Mouse (Mus musculus) midbrain, embryonic 11.5 days (tissue): Measurements from ENCODE around the gene Cdk19. TPM values are rescaled to one million over a fixed set of nuclear protein-coding genes. Genes with fewer than 3 reads are reported as not detected.

Source experiments
- ATAC-seq: fragments of 200-750 bp; cut with Nextera tagmentation; 2 replicates; pipeline ENCODE4 v1.8.0; 2017; ENCODE audit warnings: moderate TSS enrichment, moderate library complexity; ENCODE audit not compliant: low FRiP score
- DNase-seq: peaks from one replicate; pipeline ENCODE4 v3.0.0; 2015; ENCODE audit warnings: low spot score; ENCODE audit errors: missing footprints
- H3K27ac ChIP-seq: fragments of 300-500 bp; sonication (generic); 2 replicates; pipeline ENCODE4 v1.5.1; 2014; ENCODE audit warnings: low read depth, low read length
- H3K27me3 ChIP-seq: fragments of 300-500 bp; sonication (generic); 2 replicates; pipeline ENCODE4 v1.6.1; 2014; ENCODE audit warnings: mild to moderate bottlenecking, low read length, moderate library complexity, mixed read lengths; ENCODE audit not compliant: control insufficient read depth, insufficient read depth
- H3K36me3 ChIP-seq: fragments of 300-500 bp; sonication (generic); 2 replicates; pipeline ENCODE4 v1.6.1; 2014; ENCODE audit warnings: mild to moderate bottlenecking, low read length, moderate library complexity, mixed read lengths; ENCODE audit not compliant: control insufficient read depth, insufficient read depth
- H3K4me1 ChIP-seq: fragments of 300-500 bp; sonication (generic); 2 replicates; pipeline ENCODE4 v1.6.1; 2014; ENCODE audit warnings: low read length; ENCODE audit not compliant: control insufficient read depth, insufficient read depth
- H3K4me2 ChIP-seq: fragments of 300-500 bp; sonication (generic); 2 replicates; pipeline ENCODE4 v1.6.1; 2014; ENCODE audit warnings: mild to moderate bottlenecking, moderate library complexity
- H3K4me3 ChIP-seq: fragments of 300-500 bp; sonication (generic); 2 replicates; pipeline ENCODE4 v1.5.1; 2014; ENCODE audit warnings: low read depth, low read length
- H3K9ac ChIP-seq: fragments of 300-500 bp; sonication (generic); 2 replicates; pipeline ENCODE4 v1.6.1; 2014; ENCODE audit warnings: low read length
- H3K9me3 ChIP-seq: fragments of 300-500 bp; sonication (generic); 2 replicates; pipeline ENCODE4 v1.6.1; 2016; ENCODE audit warnings: low read length; ENCODE audit not compliant: control insufficient read depth
- WGBS: fragments of 180-500 bp; shearing (Covaris S2); extraction: QIAGEN DNeasy Blood & Tissue Kit; methylation state at CpG from one replicate; pipeline ENCODE4 v1.1.7; 2014; 5-methylcytosine and 5-hydroxymethylcytosine counted together
- polyA plus RNA-seq: library from polyadenylated mRNA; unstranded; fragments of >200 nt; fragmentation: Nextera tagmentation; extraction: Ambion mirVana; gene quantifications from 2 replicates; pipeline ENCODE4 v1.2.1, GENCODE M21; 2014

The Cdk19 gene
- polyA plus RNA-seq, 1 experiment from 2014 or later, result 7.3 TPM

DNA sequence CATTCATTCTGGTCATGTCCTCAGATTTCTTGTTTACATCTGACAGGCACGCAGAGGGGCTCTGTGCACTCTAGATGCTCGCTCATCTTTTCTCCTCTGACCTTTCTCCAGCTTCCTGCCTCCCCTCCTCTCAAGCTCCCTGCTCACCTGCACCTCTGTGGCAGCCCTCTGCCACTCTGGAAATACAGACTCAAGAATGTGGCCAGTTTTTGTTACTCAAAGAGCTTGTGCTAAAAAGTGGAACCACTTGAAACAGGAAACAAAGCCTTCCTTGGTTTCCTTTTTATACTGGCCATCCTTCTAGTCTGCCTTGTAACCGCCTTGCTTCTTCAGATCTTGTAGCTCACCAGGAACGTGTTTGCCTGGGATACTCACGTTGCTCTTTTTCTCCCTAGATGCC, 108.6 kb downstream of the Cdk19 start:
- no peak overlapping the region for H3K4me2 ChIP-seq
- peak; percentile 77 for DNase-seq
- H3K4me1 ChIP-seq, result peaks cover 19% of the 10 kb centered on the region
- 62% methylated on average over 5 of the region's 5 CpGs for WGBS
- no peak overlapping the region for H3K9ac ChIP-seq
- no peak overlapping the region for H3K27ac ChIP-seq
- no peaks in the 10 kb centered on the region for H3K36me3 ChIP-seq
- ATAC-seq, result no peak
- no peaks in the 10 kb centered on the region for H3K9me3 ChIP-seq
- H3K4me3 ChIP-seq, result no peak overlapping the region
- H3K27me3 ChIP-seq, result no peaks in the 10 kb centered on the region

DNA sequence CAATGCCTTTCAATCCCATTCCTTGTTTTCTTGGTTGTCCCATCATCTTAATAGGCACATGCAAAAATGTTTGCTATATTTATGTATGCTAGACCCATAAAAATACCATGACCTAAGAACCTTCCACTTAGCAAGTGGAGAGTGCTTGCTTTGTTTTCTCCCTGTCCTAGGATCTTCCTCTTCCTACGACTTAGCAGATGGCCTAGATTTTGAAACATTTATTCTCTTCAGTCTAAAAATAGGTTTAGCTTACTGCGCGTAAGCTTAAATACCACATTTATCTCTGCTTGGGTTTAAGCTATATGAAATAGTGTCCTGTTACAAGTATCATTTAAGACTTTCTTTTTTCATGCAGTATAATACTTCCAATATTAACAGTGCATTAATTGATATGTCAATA, 109.1 kb downstream of the Cdk19 start:
- H3K4me3 ChIP-seq, result no peak overlapping the region
- H3K27me3 ChIP-seq, result no peaks in the 10 kb centered on the region
- no peaks in the 10 kb centered on the region for H3K36me3 ChIP-seq
- DNase-seq, result no peak
- H3K9ac ChIP-seq, result no peak overlapping the region
- ATAC-seq, result no peak
- no peaks in the 10 kb centered on the region for H3K9me3 ChIP-seq
- H3K4me2 ChIP-seq, result no peak overlapping the region
- no peak overlapping the region for H3K27ac ChIP-seq
- WGBS, result 93% methylated on average over 3 of the region's 3 CpGs
- peaks cover 14% of the 10 kb centered on the region for H3K4me1 ChIP-seq

DNA sequence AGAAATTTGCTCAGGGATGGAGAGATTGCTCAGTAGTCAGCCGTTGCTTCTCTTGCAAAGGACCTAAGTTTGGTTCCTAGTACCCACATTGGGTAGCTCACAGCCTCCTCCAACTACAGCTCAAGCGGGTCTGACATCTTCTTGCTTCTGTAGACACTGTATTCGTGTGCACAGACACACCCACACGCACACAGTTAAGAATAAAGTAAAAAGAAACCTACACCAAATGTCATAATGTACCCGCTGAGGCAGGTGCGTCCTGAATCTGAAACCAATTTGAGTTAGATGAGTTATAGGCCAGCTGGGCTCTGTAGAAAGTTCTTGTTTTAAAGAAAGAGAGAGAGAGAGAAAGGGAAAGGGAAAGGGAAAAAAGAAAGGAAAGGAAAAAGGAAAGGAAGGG, 110.2 kb downstream of the Cdk19 start:
- no peak overlapping the region for H3K9ac ChIP-seq
- no peaks in the 10 kb centered on the region for H3K9me3 ChIP-seq
- no peak overlapping the region for H3K27ac ChIP-seq
- no peaks in the 10 kb centered on the region for H3K27me3 ChIP-seq
- H3K36me3 ChIP-seq, result no peaks in the 10 kb centered on the region
- no peak for ATAC-seq
- no peak overlapping the region for H3K4me2 ChIP-seq
- H3K4me1 ChIP-seq, result peaks cover 7% of the 10 kb centered on the region
- DNase-seq, result peak; percentile 45
- 93% methylated on average over 6 of the region's 6 CpGs for WGBS
- H3K4me3 ChIP-seq, result no peak overlapping the region

DNA sequence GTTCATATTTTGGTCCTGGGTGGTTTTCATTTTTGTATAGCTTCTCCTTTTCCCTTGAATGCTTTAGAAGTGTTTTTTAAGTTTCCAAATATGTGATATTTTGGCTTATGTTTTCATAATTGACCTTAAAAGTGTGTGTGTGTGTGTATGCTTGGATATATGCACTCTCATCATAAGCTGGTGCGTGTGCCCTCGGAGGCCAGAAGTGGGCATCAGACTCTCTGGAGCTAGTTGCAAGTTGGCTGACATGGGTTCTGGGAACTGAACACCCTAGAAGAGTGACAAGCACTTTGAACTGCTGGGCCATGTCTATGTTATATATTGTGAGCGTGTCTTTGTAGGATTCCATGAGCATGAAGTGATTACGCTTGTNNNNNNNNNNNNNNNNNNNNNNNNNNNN, 110.8 kb downstream of the Cdk19 start:
- WGBS, result 95% methylated on average over 4 of the region's 4 CpGs
- no peaks in the 10 kb centered on the region for H3K36me3 ChIP-seq
- H3K27me3 ChIP-seq, result no peaks in the 10 kb centered on the region
- ATAC-seq, result no peak
- H3K4me3 ChIP-seq, result no peak overlapping the region
- H3K4me1 ChIP-seq, result peaks cover 7% of the 10 kb centered on the region
- no peak overlapping the region for H3K9ac ChIP-seq
- H3K4me2 ChIP-seq, result no peak overlapping the region
- DNase-seq, result peak; percentile 41
- no peaks in the 10 kb centered on the region for H3K9me3 ChIP-seq
- no peak overlapping the region for H3K27ac ChIP-seq

DNA sequence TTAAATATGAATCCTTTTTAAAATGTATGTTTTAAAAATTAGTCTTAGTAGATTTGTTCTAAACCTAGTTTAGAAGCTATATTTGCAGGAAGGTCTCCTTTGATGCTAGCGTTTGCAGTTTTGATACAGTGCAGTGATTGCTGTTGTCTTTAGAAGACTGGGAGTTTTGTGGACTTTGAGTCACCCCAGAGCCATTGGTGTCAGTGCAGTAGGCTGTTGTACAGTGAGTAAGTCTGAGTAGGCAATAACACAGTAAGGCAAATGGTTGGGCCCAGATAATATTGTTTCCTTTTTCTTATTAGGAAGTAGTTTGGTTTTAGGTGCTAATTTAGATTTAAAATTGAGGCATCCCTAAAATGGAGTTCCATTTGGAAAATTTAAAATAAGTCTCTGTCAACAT, 117.8 kb downstream of the Cdk19 start:
- Histone ChIP-seq H3K4me1 (no peaks in the 10 kb centered on the region), H3K36me3 (no peaks in the 10 kb centered on the region), H3K9me3 (no peaks in the 10 kb centered on the region), H3K9ac (no peak overlapping the region), H3K27me3 (no peaks in the 10 kb centered on the region), H3K27ac (no peak overlapping the region), H3K4me2 (no peak overlapping the region), H3K4me3 (no peak overlapping the region)
- WGBS, result 90% methylated on average over 1 of the region's 1 CpGs
- no peak for ATAC-seq
- no peak for DNase-seq

DNA sequence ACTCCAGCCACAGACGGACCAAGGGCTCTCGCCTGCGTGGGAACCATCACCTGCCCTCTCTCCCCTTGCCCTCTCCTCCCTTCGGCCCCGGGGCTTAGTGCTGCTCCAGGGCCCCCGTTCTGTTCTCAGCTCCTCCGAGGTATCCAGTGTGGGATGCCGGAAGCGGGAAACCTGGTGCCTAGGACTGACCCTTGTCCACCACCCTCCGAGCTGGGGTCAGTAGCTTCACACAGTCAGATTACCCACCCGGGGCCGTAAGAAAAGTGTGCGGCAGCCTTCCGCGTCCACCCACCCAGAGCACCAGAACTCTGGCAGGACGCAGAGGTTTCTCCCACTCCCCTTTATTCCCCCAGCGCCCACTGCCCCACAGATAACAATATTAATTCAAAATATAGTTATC, 119.8 kb downstream of the Cdk19 start:
- 87% methylated on average over 17 of the region's 17 CpGs for WGBS
- Histone ChIP-seq H3K4me3 (no peak overlapping the region), H3K4me1 (no peaks in the 10 kb centered on the region), H3K9ac (no peak overlapping the region), H3K9me3 (no peaks in the 10 kb centered on the region), H3K4me2 (no peak overlapping the region), H3K36me3 (no peaks in the 10 kb centered on the region), H3K27me3 (no peaks in the 10 kb centered on the region), H3K27ac (no peak overlapping the region)
- no peak for DNase-seq
- ATAC-seq, result no peak

DNA sequence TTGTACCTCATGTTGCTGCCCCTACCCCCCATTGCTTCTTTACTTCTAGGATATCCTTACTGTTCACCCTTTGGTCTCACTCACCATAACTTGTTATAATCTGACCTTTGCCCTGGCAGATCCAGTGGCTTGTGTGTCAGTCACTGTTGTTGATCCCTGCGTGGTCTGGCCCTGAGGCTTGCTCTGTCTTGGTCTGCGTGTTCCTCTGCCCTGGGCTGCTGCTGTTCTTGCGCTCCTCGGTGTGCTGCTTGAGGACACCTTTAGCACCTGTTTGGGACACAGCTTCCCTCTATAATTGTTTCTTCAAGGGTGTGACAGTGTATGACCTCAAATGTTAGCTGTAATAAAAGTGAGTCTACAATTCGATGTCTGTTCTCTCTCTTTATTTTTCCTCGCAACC, 122.0 kb downstream of the Cdk19 start:
- Histone ChIP-seq H3K4me2 (no peak overlapping the region), H3K36me3 (no peaks in the 10 kb centered on the region), H3K9me3 (no peaks in the 10 kb centered on the region), H3K9ac (no peak overlapping the region), H3K27me3 (no peaks in the 10 kb centered on the region), H3K4me3 (no peak overlapping the region), H3K27ac (no peak overlapping the region), H3K4me1 (no peaks in the 10 kb centered on the region)
- no peak for ATAC-seq
- DNase-seq, result no peak
- 91% methylated on average over 6 of the region's 6 CpGs for WGBS

DNA sequence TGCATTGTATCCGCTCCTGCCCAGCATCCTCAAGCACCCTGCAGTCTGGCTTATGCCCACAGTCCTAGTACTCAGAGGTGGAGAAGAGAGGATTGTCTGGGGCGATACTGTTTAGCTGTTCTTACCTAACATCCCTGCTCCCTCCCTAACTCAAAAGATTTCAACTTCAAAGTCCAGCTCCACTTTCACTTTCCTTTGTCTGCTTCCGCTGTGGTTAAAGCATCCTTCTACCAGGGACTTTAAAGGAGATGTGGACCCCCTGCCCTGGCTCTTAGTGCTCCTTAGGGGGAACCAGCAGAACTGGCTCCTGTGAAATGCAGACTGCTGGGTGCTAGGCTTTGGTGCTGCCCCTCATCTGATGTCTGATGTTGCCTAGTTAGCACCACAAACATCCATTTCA, 122.9 kb downstream of the Cdk19 start:
- Histone ChIP-seq H3K27ac (no peak overlapping the region), H3K4me1 (no peaks in the 10 kb centered on the region), H3K36me3 (no peaks in the 10 kb centered on the region), H3K4me2 (no peak overlapping the region), H3K27me3 (no peaks in the 10 kb centered on the region), H3K4me3 (no peak overlapping the region), H3K9me3 (no peaks in the 10 kb centered on the region), H3K9ac (no peak overlapping the region)
- DNase-seq (no peak), ATAC-seq (no peak)
- WGBS, result 47% methylated on average over 3 of the region's 3 CpGs

DNA sequence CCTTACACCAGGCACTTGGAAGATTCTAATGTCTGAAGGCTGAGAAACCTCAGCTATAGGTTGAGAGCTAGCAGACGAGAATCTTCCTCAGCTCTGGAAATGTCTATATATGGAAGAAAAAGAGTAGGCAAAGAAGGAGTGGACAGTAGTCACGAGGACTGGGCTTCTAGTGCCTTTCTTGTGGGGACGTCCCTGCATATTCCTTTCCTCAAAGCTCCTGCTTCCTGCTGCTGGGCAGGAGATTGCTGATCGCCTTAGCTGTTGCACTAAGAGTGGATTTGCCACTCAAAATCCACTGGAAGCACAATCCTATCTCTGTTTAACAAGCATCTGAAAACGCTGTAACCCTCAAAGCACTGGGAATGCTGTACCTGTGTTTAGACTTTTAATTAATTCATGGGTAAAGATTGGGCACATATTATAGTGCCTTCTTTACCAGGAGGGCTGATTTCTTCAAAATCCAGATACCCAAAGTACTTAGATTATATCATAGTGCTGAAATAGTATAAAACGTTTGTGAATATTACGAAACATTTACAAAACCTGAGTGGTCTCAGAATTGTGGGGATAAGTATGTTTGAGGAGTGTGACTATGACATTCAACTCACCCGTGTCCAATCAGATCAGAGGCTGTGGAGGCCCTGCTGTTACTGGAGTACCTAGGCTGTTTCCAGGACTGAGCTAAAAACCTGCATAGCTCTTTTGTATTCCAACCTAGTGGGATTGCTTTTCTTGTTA, 128.0 kb downstream of the Cdk19 start:
- Histone ChIP-seq H3K36me3 (no peaks in the 10 kb centered on the region), H3K4me1 (no peaks in the 10 kb centered on the region), H3K9me3 (no peaks in the 10 kb centered on the region), H3K4me2 (no peak overlapping the region), H3K9ac (no peak overlapping the region), H3K27me3 (no peaks in the 10 kb centered on the region), H3K4me3 (no peak overlapping the region), H3K27ac (no peak overlapping the region)
- DNase-seq, result no peak
- no peak for ATAC-seq
- WGBS, result 78% methylated on average over 8 of the region's 8 CpGs
